Mouse (Mus musculus): ENCODE results near the gene Trim21. TPM values are rescaled to one million over a fixed set of nuclear protein-coding genes. Genes with fewer than 3 reads are reported as not detected.

Trim21 gene
- polyA plus RNA-seq, 1 experiment from 2014 or later = 0.51 TPM

Other genes starting within 250 kb of the Trim21 start
- gene Rrm1, start 123.8 kb downstream of the Trim21 start, polyA plus RNA-seq (2015; fragmentation: Nextera tagmentation; extraction: Ambion mirVana) = 223 and 242 TPM in 2 replicates
- gene Olfr543, start 83.8 kb downstream of the Trim21 start, polyA plus RNA-seq (2015; fragmentation: Nextera tagmentation; extraction: Ambion mirVana) = 0.38 and 0.40 TPM in 2 replicates
- gene Olfr544, start 77.2 kb downstream of the Trim21 start, polyA plus RNA-seq (2015; fragmentation: Nextera tagmentation; extraction: Ambion mirVana) = 0.03 and 0.13 TPM in 2 replicates
- not detected in 2 replicates for gene Olfr545, start 65.9 kb downstream of the Trim21 start, polyA plus RNA-seq (2015; fragmentation: Nextera tagmentation; extraction: Ambion mirVana)
- gene Olfr547, start 30.7 kb downstream of the Trim21 start, polyA plus RNA-seq (2015; fragmentation: Nextera tagmentation; extraction: Ambion mirVana) = not detected in 2 replicates
- gene Olfr548-ps1, start 24.6 kb downstream of the Trim21 start, polyA plus RNA-seq (2015; fragmentation: Nextera tagmentation; extraction: Ambion mirVana) = not detected in 2 replicates
- gene Olfr549, start 15.6 kb downstream of the Trim21 start, polyA plus RNA-seq (2015; fragmentation: Nextera tagmentation; extraction: Ambion mirVana) = not detected in 2 replicates
- not detected in 2 replicates for gene Olfr550, start 6.0 kb upstream of the Trim21 start, polyA plus RNA-seq (2015; fragmentation: Nextera tagmentation; extraction: Ambion mirVana)
- gene Olfr551, start 26.4 kb upstream of the Trim21 start, polyA plus RNA-seq (2015; fragmentation: Nextera tagmentation; extraction: Ambion mirVana) = not detected in 2 replicates
- gene Olfr552, start 32.3 kb upstream of the Trim21 start, polyA plus RNA-seq (2015; fragmentation: Nextera tagmentation; extraction: Ambion mirVana) = not detected in 2 replicates
- gene Olfr553, start 52.7 kb upstream of the Trim21 start, polyA plus RNA-seq (2015; fragmentation: Nextera tagmentation; extraction: Ambion mirVana) = not detected in 2 replicates
- gene Olfr554, start 72.9 kb upstream of the Trim21 start, polyA plus RNA-seq (2015; fragmentation: Nextera tagmentation; extraction: Ambion mirVana) = not detected in 2 replicates
- not detected in 2 replicates for gene Olfr555, start 93.3 kb upstream of the Trim21 start, polyA plus RNA-seq (2015; fragmentation: Nextera tagmentation; extraction: Ambion mirVana)
- gene Olfr556, start 99.4 kb upstream of the Trim21 start, polyA plus RNA-seq (2015; fragmentation: Nextera tagmentation; extraction: Ambion mirVana) = not detected in 2 replicates
- 1.6 and 1.7 TPM in 2 replicates for gene Trim68, start 121.8 kb upstream of the Trim21 start, polyA plus RNA-seq (2015; fragmentation: Nextera tagmentation; extraction: Ambion mirVana)
- gene Olfr557, start 130.4 kb upstream of the Trim21 start, polyA plus RNA-seq (2015; fragmentation: Nextera tagmentation; extraction: Ambion mirVana) = not detected in 2 replicates
- not detected in 2 replicates for gene Olfr558, start 136.7 kb upstream of the Trim21 start, polyA plus RNA-seq (2015; fragmentation: Nextera tagmentation; extraction: Ambion mirVana)
- not detected in 2 replicates for gene Olfr33, start 153.6 kb upstream of the Trim21 start, polyA plus RNA-seq (2015; fragmentation: Nextera tagmentation; extraction: Ambion mirVana)
- not detected in 2 replicates for gene Olfr559, start 162.0 kb upstream of the Trim21 start, polyA plus RNA-seq (2015; fragmentation: Nextera tagmentation; extraction: Ambion mirVana)
- gene Olfr560, start 193.9 kb upstream of the Trim21 start, polyA plus RNA-seq (2015; fragmentation: Nextera tagmentation; extraction: Ambion mirVana) = not detected in 2 replicates
- not detected in 2 replicates for gene Olfr78, start 194.0 kb upstream of the Trim21 start, polyA plus RNA-seq (2015; fragmentation: Nextera tagmentation; extraction: Ambion mirVana)
- gene Olfr561, start 205.7 kb upstream of the Trim21 start, polyA plus RNA-seq (2015; fragmentation: Nextera tagmentation; extraction: Ambion mirVana) = not detected in 2 replicates
- gene Olfr564, start 238.0 kb upstream of the Trim21 start, polyA plus RNA-seq (2015; fragmentation: Nextera tagmentation; extraction: Ambion mirVana) = not detected in 2 replicates